Mouse (Mus musculus) yolk sac, embryonic 10.5 days (tissue): ENCODE data around the gene Pllp.

Source experiments
- DNase-seq: peaks from one replicate; pipeline ENCODE4 v3.0.0-alpha.2; 2017; ENCODE audit warnings: low spot score

Pllp gene

GRCm38 (mm10) chr8:94646165-94646564 lies 49.9 kb downstream of the Pllp start:
- no peak for DNase-seq

DNA sequence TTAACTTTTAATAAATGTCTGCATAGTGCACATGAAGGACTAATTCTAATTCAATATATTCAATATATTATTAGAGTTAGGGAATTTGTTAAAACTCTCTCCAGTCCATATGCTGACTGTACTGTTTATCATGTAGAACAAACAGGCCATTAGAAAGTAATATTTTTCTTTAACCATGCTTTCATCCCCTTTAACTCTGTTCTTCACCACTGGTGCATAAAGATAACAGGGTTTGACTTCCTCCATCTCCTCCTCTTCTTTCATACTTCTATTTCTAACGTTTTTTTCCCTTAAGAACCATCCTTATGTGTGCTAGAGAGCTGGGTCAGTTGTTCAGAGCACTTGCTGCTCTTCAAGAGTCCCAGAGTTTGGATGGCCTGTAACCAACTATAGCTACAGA lies 50.9 kb downstream of the Pllp start:
- DNase-seq = no peak

- no peak for DNase-seq
These were observed 54.1 kb downstream of the Pllp start for GRCm38 (mm10) chr8:94641938-94642337.

DNA sequence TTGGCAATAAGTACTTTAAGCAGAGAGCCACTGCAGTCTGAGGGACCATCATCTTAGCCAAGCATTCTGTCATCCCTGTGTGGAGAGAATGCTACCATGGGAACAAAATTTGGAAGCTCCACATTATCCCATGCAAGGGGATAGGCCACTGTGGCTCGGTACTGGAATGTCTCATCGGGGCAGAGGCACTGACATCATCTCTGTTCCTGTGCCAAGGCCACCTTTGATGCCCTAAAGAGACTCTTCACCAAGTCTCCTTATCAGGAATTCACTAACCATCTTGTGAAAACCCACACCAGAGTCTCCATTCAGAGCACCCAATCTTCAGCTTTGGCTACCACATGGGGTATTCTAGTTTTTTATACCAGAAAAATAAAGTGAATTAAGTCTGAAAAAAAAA lies 54.9 kb downstream of the Pllp start:
- no peak for DNase-seq

- DNase-seq = no peak
These were observed 61.9 kb downstream of the Pllp start for GRCm38 (mm10) chr8:94634211-94634610.

- DNase-seq = no peak
These were observed 62.4 kb downstream of the Pllp start for GRCm38 (mm10) chr8:94633564-94634194.
